Mouse (Mus musculus) spleen, postnatal 14 days (tissue): ENCODE results near the gene Flg2.

ENCODE experiments used
- DNase-seq, 2 experiments: peaks; one replicate each; pipeline ENCODE4 v3.0.0; 2021 to 2022; ENCODE audit warnings: low spot score in 2 of 2

Flg2 gene

DNA sequence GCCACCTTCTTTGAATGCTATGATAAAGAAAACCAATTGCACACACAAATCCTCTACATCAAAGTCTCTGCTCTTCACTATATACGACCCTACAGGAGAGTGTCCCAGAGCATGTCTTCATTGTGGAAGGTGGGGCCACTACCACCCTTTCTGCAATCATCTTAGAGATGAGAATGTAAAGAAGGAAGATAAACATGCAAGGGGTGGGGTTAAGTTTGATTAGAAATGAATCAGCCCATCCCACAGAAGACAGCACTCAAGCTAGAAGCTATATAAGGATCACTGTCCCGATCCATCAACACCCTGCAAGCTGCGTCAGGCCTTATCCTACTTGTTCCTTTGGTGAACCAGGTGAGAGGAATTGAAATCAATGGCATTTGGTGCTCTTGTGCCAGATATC is at the start of gene Flg2:
Flg2 (plus strand) TSS at position 301 of the 400 bp plus-strand sequence.
- DNase-seq, result no peak

DNA sequence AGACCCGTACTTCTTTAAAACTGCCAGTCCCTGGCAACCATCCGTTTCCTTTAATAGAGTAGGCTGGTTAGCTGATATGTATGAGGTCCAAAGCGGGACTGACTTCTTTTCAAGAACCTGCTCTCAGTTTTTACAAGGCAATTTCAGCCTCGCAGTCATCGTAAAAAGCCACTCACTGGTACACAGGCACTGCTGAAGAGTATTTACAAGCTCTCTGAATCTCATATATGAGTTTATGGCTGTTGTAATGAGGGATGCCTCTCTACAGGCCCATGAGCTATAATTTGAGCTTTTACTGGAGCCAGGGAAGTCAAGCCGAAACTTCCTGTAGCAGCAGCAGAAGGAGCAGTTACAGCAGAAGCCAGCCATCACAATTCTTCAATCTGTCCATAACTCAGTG is 34.6 kb upstream of the Flg2 start:
- no peak for DNase-seq

DNA sequence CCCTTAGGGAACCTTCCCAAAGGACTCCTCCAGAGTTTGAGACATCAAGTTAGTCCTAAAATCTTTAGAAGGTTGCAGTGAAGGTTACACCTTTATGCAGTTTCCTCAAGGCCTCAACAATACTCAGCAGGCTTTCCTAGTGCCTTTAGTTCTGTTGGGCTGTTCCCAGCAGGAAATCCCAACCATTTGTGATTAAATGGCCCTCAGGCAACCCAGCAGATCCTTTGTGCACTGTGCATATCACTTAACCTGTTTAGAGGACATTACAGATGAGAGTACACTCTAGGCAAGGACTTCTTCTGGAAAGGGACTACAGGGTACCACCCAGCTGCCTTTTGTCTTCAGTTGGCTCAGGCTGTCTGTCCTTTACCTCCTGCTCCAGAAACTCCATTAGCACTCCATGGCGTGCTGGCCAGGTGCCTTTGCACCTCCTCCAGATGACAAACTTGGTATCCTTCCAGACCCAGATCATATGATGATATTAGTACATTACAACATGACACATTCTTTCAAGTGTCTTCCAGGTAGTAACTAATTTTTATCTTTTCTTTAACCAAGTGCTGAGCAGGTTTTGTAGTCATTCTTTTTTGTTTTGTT is 34.0 kb upstream of the Flg2 start:
- DNase-seq, result no peak

DNA sequence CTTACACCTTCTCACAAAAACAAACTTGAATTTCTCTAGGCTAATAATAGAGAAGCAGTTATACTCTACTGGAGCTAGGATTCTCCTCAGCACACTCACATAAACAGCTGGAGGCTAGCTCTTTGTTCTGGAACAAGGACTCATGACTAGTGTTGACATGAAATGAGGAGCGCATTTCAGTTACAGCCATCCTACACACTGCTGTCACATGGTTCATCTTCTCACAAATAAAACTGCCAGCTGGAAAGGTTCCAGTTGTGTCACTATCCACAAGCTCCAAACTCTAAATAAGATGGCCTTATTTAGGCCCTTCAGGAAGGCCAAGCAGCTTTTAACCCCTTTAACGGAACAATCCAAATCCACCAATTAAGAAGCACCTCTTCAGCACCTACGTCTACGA is 16.2 kb upstream of the Flg2 start:
- no peak for DNase-seq

DNA sequence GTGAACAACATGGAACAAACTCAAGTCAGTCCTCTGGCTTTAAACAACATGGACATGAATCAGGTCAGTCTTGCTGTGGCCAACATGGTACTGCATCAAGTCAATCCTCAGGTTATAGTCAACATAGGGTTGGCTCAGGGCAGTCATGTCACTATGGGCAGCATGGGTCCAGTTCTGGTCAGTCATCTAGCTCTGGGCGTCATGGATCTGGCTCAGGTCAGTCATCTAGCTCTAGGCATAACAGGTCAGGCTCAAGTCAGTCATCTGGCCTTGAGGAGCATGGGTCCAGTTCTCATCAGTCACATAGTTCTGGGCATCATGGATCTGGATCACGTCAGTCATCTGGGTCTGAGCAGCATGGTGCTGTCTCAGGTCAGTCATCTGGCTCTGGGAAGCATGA is 4.9 kb downstream of the Flg2 start:
- no peak for DNase-seq

DNA sequence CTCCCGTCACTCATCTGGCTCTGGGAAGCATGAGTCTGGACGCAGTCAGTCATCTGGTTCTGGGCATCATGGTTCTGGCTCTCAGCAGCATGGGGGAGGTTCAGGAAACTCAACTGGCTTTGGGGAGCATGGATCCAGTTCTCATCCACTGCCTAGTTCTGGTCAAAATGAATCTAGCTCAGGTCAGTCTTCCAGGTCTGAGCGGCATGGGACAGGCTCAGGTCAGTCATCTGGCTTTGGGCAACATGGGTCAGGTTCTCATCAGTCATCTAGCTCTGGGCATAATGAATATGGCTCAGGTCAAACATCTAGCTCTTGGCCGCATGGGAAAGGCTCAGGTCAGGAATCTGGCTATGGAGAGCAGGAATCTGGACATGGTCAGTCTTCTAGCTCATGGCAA is 5.4 kb downstream of the Flg2 start:
- no peak for DNase-seq
